Mouse (Mus musculus) bone marrow, adult 2 months (tissue): ENCODE measurements around the gene Rai1.

Source experiments
- CTCF ChIP-seq: fragments of 200-500 bp; IDR thresholded peaks from 2 replicates; pipeline ENCODE4 v1.5.1; 2011; ENCODE audit warnings: low read length, control low read depth; ENCODE audit not compliant: control insufficient read depth, insufficient read depth
- POLR2A ChIP-seq: fragments of 200-500 bp; IDR thresholded peaks from 2 replicates; pipeline ENCODE4 v1.6.1; 2011; ENCODE audit warnings: low read depth, mild to moderate bottlenecking, control low read depth, low read length, borderline replicate concordance; ENCODE audit not compliant: control insufficient read depth

DNA sequence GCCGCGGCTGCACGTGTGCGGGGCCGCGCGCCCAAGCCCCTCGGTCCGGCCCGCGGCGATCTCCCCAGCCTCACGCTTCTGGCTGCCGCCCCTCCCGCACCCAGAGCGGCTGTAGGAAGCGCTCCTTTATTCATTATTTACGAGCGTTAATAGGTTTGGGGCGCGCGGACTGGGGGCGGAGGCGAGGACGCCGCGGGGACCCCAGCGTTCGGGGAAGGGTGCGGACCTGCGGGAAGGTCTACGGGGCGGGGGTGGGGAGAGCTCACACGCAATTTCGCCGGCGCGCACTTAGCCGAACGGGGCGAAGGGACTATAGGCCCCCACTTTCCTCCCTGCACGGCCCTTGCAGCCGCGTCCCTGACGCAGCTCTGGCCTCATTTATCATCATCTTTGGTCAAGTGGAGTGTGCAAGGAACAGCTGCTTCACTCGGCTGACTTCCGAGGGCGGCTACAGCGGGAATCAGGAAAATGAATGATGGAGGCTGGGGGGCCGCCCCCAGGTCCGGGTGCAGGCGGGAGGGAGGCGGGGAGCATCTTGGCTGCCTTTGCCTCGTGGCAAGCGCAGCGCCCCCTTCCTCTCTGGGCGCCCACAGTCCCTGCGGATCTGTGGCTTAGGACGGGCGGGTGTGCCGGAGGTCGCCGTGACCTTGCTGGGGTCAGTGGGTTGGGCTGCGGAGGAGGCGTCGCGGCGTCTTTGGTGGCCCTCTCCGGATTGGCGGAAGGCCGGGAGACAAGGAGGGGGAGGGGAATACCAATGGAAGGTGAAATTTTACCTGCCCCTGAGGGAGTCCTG is 71.6 kb downstream of the Rai1 start:
- TF ChIP-seq POLR2A (no peak), CTCF (no peak)
